Mouse (Mus musculus) forebrain, embryonic 16.5 days (tissue): ENCODE measurements around the gene Fam171b. TPM values are rescaled to one million over a fixed set of nuclear protein-coding genes. Genes with fewer than 3 reads are reported as not detected.

ENCODE experiments used
- ATAC-seq: fragments of 200-750 bp; cut with Nextera tagmentation; 2 replicates; pipeline ENCODE4 v1.8.0; 2017; ENCODE audit warnings: mild to moderate bottlenecking, moderate library complexity
- H3K27ac ChIP-seq: fragments of 300-500 bp; sonication (generic); 2 replicates; pipeline ENCODE4 v1.5.1; 2014; ENCODE audit warnings: low read length, control low read depth
- H3K27me3 ChIP-seq: fragments of 300-500 bp; sonication (generic); replicated peaks from 2 replicates; pipeline ENCODE4 v1.6.1; 2014; ENCODE audit warnings: low read length; ENCODE audit not compliant: control insufficient read depth, insufficient read depth
- H3K36me3 ChIP-seq: fragments of 300-500 bp; sonication (generic); 2 replicates; pipeline ENCODE4 v1.6.1; 2014; ENCODE audit not compliant: control insufficient read depth, insufficient read depth
- H3K4me1 ChIP-seq: fragments of 300-500 bp; sonication (generic); replicated peaks from 2 replicates; pipeline ENCODE4 v1.6.1; 2014; ENCODE audit warnings: low read length; ENCODE audit not compliant: control insufficient read depth, insufficient read depth
- H3K4me2 ChIP-seq: fragments of 300-500 bp; sonication (generic); 2 replicates; pipeline ENCODE4 v1.6.1; 2014; ENCODE audit warnings: mild to moderate bottlenecking, low read length, control low read depth
- H3K4me3 ChIP-seq: fragments of 300-500 bp; sonication (generic); replicated peaks from 2 replicates; pipeline ENCODE4 v1.5.1; 2014; ENCODE audit warnings: mild to moderate bottlenecking, low read length, control low read depth
- H3K9ac ChIP-seq: fragments of 300-500 bp; sonication (generic); replicated peaks from 2 replicates; pipeline ENCODE4 v1.6.1; 2014; ENCODE audit warnings: low read depth, low read length, control low read depth
- H3K9me3 ChIP-seq: fragments of 300-500 bp; sonication (generic); 2 replicates; pipeline ENCODE4 v1.6.1; 2016; ENCODE audit warnings: low read length; ENCODE audit not compliant: control insufficient read depth
- WGBS: fragments of 180-500 bp; shearing (Covaris S2); extraction: QIAGEN DNeasy Blood & Tissue Kit; methylation state at CpG from one replicate; pipeline ENCODE4 v1.1.7; 2014; 5-methylcytosine and 5-hydroxymethylcytosine counted together
- polyA plus RNA-seq: library from polyadenylated mRNA; unstranded; fragments of >200 nt; fragmentation: Nextera tagmentation; extraction: Ambion mirVana; gene quantifications from 2 replicates; pipeline ENCODE4 v1.2.1, GENCODE M21; 2015

Fam171b gene
- polyA plus RNA-seq, 1 experiment from 2014 or later = 76.3 TPM

GRCm38 (mm10) chr2:83853423-83853822 lies 41.0 kb downstream of the Fam171b start:
- H3K9me3 ChIP-seq = no peaks in the 10 kb centered on the region
- no peak overlapping the region for H3K4me2 ChIP-seq
- no peaks in the 10 kb centered on the region for H3K27me3 ChIP-seq
- no peak overlapping the region for H3K4me3 ChIP-seq
- ATAC-seq = peak; percentile 45
- no peak overlapping the region for H3K9ac ChIP-seq
- no peak overlapping the region for H3K27ac ChIP-seq
- 0 out of 2 replicates have a peak, but pooled peaks cover 2% of the 10 kb centered on the region for H3K36me3 ChIP-seq
- 69% methylated on average over 10 of the region's 10 CpGs for WGBS
- H3K4me1 ChIP-seq = peaks cover 3% of the 10 kb centered on the region; the same call in 1 of the 2 replicates

GRCm38 (mm10) chr2:83856236-83856635 lies 43.8 kb downstream of the Fam171b start:
- Histone ChIP-seq H3K27me3 (no peaks in the 10 kb centered on the region), H3K4me3 (no peak overlapping the region), H3K9me3 (no peaks in the 10 kb centered on the region), H3K27ac (no peak overlapping the region), H3K36me3 (0 out of 2 replicates have a peak, but pooled peaks cover 2% of the 10 kb centered on the region), H3K4me1 (peaks cover 3% of the 10 kb centered on the region; the same call in 1 of the 2 replicates), H3K9ac (no peak overlapping the region), H3K4me2 (no peak overlapping the region)
- WGBS = 78% methylated on average over 4 of the region's 4 CpGs
- ATAC-seq = no peak

- Histone ChIP-seq H3K4me3 (no peak overlapping the region), H3K27ac (no peak overlapping the region), H3K9me3 (no peaks in the 10 kb centered on the region), H3K4me1 (no peaks in the 10 kb centered on the region), H3K36me3 (peaks cover 15% of the 10 kb centered on the region), H3K9ac (no peak overlapping the region), H3K4me2 (no peak overlapping the region), H3K27me3 (no peaks in the 10 kb centered on the region)
- no peak for ATAC-seq
- WGBS = 82% methylated on average over 6 of the region's 6 CpGs
Observed at GRCm38 (mm10) chr2:83883850-83884420, 71.5 kb downstream of the Fam171b start.

GRCm38 (mm10) chr2:83893701-83894100 lies 81.3 kb downstream of the Fam171b start:
- H3K36me3 ChIP-seq = no peaks in the 10 kb centered on the region
- no peaks in the 10 kb centered on the region for H3K27me3 ChIP-seq
- H3K4me3 ChIP-seq = no peak overlapping the region
- no peak overlapping the region for H3K9ac ChIP-seq
- H3K27ac ChIP-seq = no peak overlapping the region
- no peaks in the 10 kb centered on the region for H3K4me1 ChIP-seq
- no peaks in the 10 kb centered on the region for H3K9me3 ChIP-seq
- ATAC-seq = no peak
- H3K4me2 ChIP-seq = no peak overlapping the region
- WGBS = 94% methylated on average over 2 of the region's 2 CpGs

- H3K4me3 ChIP-seq = no peak overlapping the region
- 78% methylated on average over 2 of the region's 2 CpGs for WGBS
- ATAC-seq = no peak
Observed at GRCm38 (mm10) chr2:83901896-83902540, 89.6 kb downstream of the Fam171b start.

GRCm38 (mm10) chr2:83929478-83930088 lies 117.1 kb downstream of the Fam171b start:
- Histone ChIP-seq H3K27ac (no peak overlapping the region), H3K9ac (no peak overlapping the region), H3K9me3 (no peaks in the 10 kb centered on the region), H3K4me3 (no peak overlapping the region), H3K4me2 (no peak overlapping the region), H3K4me1 (no peaks in the 10 kb centered on the region), H3K36me3 (no peaks in the 10 kb centered on the region), H3K27me3 (no peaks in the 10 kb centered on the region)
- WGBS = 53% methylated on average over 2 of the region's 2 CpGs
- ATAC-seq = no peak

More at GRCm38 (mm10) chr2:83901896-83902540, 89.6 kb downstream of the Fam171b start:
- no peak overlapping the region for H3K4me2 ChIP-seq
- H3K36me3 ChIP-seq = no peaks in the 10 kb centered on the region
- no peak overlapping the region for H3K9ac ChIP-seq
- no peaks in the 10 kb centered on the region for H3K27me3 ChIP-seq
- no peaks in the 10 kb centered on the region for H3K9me3 ChIP-seq
- H3K4me1 ChIP-seq = no peaks in the 10 kb centered on the region
- H3K27ac ChIP-seq = no peak overlapping the region

Other genes starting within 250 kb of the Fam171b start
- gene Zc3h15, start 168.2 kb upstream of the Fam171b start, polyA plus RNA-seq = 171 and 174 TPM in 2 replicates
- gene Itgav, start 88.2 kb upstream of the Fam171b start, polyA plus RNA-seq = 18.8 and 20.8 TPM in 2 replicates
- not detected in 2 replicates for gene Zswim2, start 128.6 kb downstream of the Fam171b start, polyA plus RNA-seq
- gene Gm13698, start 143.1 kb downstream of the Fam171b start, polyA plus RNA-seq = not detected in 2 replicates
- gene Gm13693, start 148.9 kb downstream of the Fam171b start, polyA plus RNA-seq = not detected in 2 replicates
- gene Gm13695, start 154.7 kb downstream of the Fam171b start, polyA plus RNA-seq = not detected in 2 replicates
- gene Gm13696, start 160.5 kb downstream of the Fam171b start, polyA plus RNA-seq = not detected in 2 replicates
- not detected in 2 replicates for gene Gm13694, start 166.3 kb downstream of the Fam171b start, polyA plus RNA-seq
- gene Gm13697, start 172.1 kb downstream of the Fam171b start, polyA plus RNA-seq = not detected in 2 replicates
- not detected in 2 replicates for gene Gm13691, start 177.9 kb downstream of the Fam171b start, polyA plus RNA-seq